Mouse (Mus musculus) adipose tissue, adult 10 weeks (tissue): ENCODE measurements around the gene Vmn1r82. TPM values are rescaled to one million over a fixed set of nuclear protein-coding genes. Genes with fewer than 3 reads are reported as not detected.

ENCODE experiments used
- polyA plus RNA-seq: library from polyadenylated mRNA; stranded (reverse); fragments of 350-450 nt; fragmentation: Illumina TruSeq; extraction: RNeasy Lipid Tissue Mini Kit (QIAGEN cat#74804); gene quantifications from one replicate; pipeline ENCODE4 v1.2.3, GENCODE M21; 2014; ENCODE audit warnings: low read depth, low replicate concordance

The Vmn1r82 gene
- polyA plus RNA-seq = not detected

GRCm38 (mm10) chr7:12300130-12300529 lies at the start of gene Vmn1r82:
Vmn1r82 (plus strand) TSS chr7:12300430.

GRCm38 (mm10) chr7:12268169-12268568 lies 32.1 kb upstream of the Vmn1r82 start, which contains the start of gene Vmn1r81:
Vmn1r81 (minus strand) TSS chr7:12268269.

DNA sequence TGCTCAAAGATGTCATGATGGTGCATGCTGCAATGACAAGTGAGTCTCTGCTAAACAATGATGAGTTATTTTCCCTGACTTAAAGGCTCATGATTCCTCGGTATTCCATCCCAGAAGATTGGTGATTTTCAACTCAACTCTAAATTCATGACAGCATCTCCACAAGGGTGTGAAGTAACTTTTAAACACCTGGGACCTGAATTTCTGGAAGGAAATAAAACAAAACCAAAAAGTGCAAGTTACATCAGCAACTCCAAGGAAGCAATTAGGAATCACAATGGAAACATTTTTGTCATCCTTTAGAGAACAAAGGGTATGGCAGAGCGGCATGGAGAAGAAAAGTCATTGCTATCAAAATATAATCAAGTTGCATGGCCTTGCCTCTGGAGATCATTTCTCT lies 29.2 kb downstream of the Vmn1r82 start, which contains the start of gene Vmn1r83:
Vmn1r83 (minus strand) TSS at position 101 of the 400 bp plus-strand sequence.

Other genes with a start within 250 kb of the Vmn1r82 start
- not detected for gene Vmn1r78, start 150.2 kb upstream of the Vmn1r82 start, polyA plus RNA-seq
- gene Vmn1r79, start 129.2 kb upstream of the Vmn1r82 start, polyA plus RNA-seq = not detected
- not detected for gene Vmn1r80, start 111.1 kb upstream of the Vmn1r82 start, polyA plus RNA-seq
- gene Vmn1r81, start 32.2 kb upstream of the Vmn1r82 start, polyA plus RNA-seq = not detected
- gene Vmn1r83, start 29.1 kb downstream of the Vmn1r82 start, polyA plus RNA-seq = not detected
- gene Vmn1r84, start 68.8 kb downstream of the Vmn1r82 start, polyA plus RNA-seq = not detected
- gene Zfp551, start 122.3 kb downstream of the Vmn1r82 start, polyA plus RNA-seq = 1.8 TPM
- 7.8 TPM for gene Zfp606, start 177.9 kb downstream of the Vmn1r82 start, polyA plus RNA-seq
- 1.0 TPM for gene 2900092C05Rik, start 212.1 kb downstream of the Vmn1r82 start, polyA plus RNA-seq